Mouse (Mus musculus) intestine, embryonic 15.5 days (tissue): Measurements from ENCODE around the gene Srl. TPM values are rescaled to one million over a fixed set of nuclear protein-coding genes. Genes with fewer than 3 reads are reported as not detected.
A peak's percentile ranks its signal among the peaks of the same experiment; 100 is the strongest.
"Not testable (repeated sequence)": the region's sequence is repeated elsewhere in the genome, so short reads cannot be mapped to it uniquely, and the experiment has no call there.

Experiments used
- ATAC-seq: fragments of 200-750 bp; cut with Nextera tagmentation; 2 replicates; pipeline ENCODE4 v1.8.0; 2017; ENCODE audit warnings: moderate TSS enrichment, moderate library complexity
- H3K27ac ChIP-seq: fragments of 300-500 bp; sonication (generic); 2 replicates; pipeline ENCODE4 v1.5.1; 2015; ENCODE audit warnings: mild to moderate bottlenecking, inconsistent platforms
- H3K27me3 ChIP-seq: fragments of 300-500 bp; sonication (generic); replicated peaks from 2 replicates; pipeline ENCODE4 v1.6.1; 2015; ENCODE audit warnings: inconsistent platforms
- H3K36me3 ChIP-seq: fragments of 300-500 bp; sonication (generic); 2 replicates; pipeline ENCODE4 v1.6.1; 2015; ENCODE audit warnings: inconsistent platforms
- H3K4me1 ChIP-seq: fragments of 300-500 bp; sonication (generic); replicated peaks from 2 replicates; pipeline ENCODE4 v1.6.1; 2015; ENCODE audit warnings: inconsistent platforms
- H3K4me2 ChIP-seq: fragments of 300-500 bp; sonication (generic); replicated peaks from 2 replicates; pipeline ENCODE4 v1.6.1; 2015; ENCODE audit warnings: mild to moderate bottlenecking, inconsistent platforms
- H3K4me3 ChIP-seq: fragments of 300-500 bp; sonication (generic); replicated peaks from 2 replicates; pipeline ENCODE4 v1.5.1; 2015; ENCODE audit warnings: inconsistent platforms
- H3K9ac ChIP-seq: fragments of 300-500 bp; sonication (generic); 2 replicates; pipeline ENCODE4 v1.6.1; 2015; ENCODE audit warnings: inconsistent platforms
- H3K9me3 ChIP-seq: fragments of 300-500 bp; sonication (generic); 2 replicates; pipeline ENCODE4 v1.6.1; 2016; ENCODE audit warnings: inconsistent platforms
- WGBS: fragments of 180-500 bp; shearing (Covaris S2); methylation state at CpG from one replicate; pipeline ENCODE4 v1.1.7; 2015; 5-methylcytosine and 5-hydroxymethylcytosine counted together
- polyA plus RNA-seq: library from polyadenylated mRNA; unstranded; fragments of >200 nt; fragmentation: Nextera tagmentation; extraction: Ambion mirVana; gene quantifications from 2 replicates; pipeline ENCODE4 v1.2.1, GENCODE M21; 2015

Gene Srl
- polyA plus RNA-seq, 1 experiment from 2014 or later: 11.5 TPM

DNA sequence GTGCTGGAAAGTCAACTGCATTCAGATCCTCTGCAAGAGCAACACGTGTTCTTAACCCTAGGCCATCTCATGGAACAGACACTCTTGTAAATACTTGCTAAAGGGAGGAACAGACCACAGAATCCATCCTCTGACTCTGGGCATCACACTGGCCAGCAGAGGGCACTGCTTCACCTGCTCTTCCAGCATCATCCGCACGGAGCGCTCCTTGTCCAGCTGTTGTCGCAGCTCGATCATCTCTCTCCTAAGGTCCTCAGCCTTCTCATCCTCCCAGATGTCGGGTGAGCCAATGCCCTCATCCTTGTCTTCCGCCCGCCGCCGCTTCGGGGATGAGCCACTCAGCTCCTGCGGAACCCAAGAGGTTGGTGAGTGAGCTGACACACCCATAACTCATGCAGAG lies 9.4 kb upstream of the Srl start:
- H3K27ac ChIP-seq: no peak overlapping the region
- WGBS: 29% methylated on average over 13 of the region's 13 CpGs

DNA sequence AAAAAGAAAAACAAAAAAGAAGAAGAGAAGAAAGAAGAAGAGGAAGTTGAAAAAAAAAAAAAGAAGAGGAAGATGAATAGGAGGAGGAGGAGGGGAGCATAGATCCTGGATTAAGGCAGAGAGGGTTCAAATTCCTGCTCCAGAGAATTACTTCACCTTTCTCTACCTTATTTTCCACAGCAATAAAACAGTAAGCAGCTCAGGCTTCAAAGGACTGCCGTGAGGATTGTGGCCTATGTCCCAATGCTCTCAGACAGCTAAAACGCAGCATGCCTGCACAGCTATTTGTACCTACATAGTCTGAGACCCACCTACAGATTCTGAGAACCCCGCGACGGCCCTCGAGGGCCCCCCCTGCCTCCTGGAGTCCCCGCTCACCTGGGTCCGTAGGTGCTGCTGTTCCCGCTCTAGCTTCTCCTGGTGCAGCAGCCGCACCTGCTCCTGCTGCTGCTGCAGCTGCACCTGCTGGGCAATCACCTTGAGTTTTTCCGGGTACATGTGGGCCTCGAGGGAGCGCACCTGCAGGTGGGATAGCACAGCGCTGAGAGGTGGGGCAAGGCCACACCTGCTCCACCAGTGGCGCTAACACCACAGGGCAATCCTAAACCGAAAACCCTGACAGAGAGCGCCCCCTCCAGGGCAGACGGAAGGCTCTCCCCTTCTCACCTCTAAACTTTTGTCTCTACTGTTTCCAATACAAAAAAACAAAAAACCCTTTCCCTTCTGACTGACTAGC lies 7.5 kb upstream of the Srl start:
- Histone ChIP-seq H3K4me2 (peak overlapping the region; percentile 30), H3K9me3 (no peaks in the 10 kb centered on the region), H3K27ac (peak overlapping the region; percentile 86), H3K36me3 (peaks cover 9% of the 10 kb centered on the region; the same call in 1 of the 2 replicates), H3K4me3 (no peak overlapping the region), H3K9ac (no peak overlapping the region), H3K27me3 (no peaks in the 10 kb centered on the region), H3K4me1 (peaks cover 30% of the 10 kb centered on the region)
- ATAC-seq: peak; percentile 89
- 69% methylated on average over 18 of the region's 18 CpGs for whole genome bisulfite sequencing

More for the DNA sequence above, 9.4 kb upstream of the Srl start:
- H3K9me3 ChIP-seq: no peaks in the 10 kb centered on the region
- peaks cover 39% of the 10 kb centered on the region for H3K4me1 ChIP-seq
- 0 out of 2 replicates have a peak, but pooled peaks cover 7% of the 10 kb centered on the region for H3K36me3 ChIP-seq
- no peak overlapping the region for H3K9ac ChIP-seq
- H3K27me3 ChIP-seq: no peaks in the 10 kb centered on the region
- no peak overlapping the region for H3K4me3 ChIP-seq
- ATAC-seq: peak; percentile 32
- no peak overlapping the region for H3K4me2 ChIP-seq

DNA sequence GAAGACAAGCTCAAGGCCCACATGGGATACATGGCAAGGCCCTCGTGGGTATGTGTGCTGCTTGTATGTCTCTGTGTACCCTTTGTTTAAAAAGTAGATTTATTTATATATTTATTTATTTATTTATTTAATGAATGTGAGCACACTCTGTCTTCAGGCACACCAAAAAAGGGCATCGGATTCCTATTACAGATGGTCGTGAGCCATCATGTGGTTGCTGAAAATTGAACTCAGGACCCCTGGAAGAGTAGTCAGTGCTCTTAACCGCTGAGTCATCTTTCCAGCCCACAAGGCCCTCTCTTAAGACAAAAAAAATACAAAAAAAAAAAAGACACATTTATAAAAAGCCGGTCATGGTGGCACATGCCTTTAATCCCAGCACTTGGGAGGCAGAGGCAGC lies 6.0 kb upstream of the Srl start:
- no peaks in the 10 kb centered on the region for H3K9me3 ChIP-seq
- no peaks in the 10 kb centered on the region for H3K27me3 ChIP-seq
- H3K27ac ChIP-seq: no peak overlapping the region
- H3K36me3 ChIP-seq: peaks cover 9% of the 10 kb centered on the region; the same call in 1 of the 2 replicates
- no peak overlapping the region for H3K9ac ChIP-seq
- ATAC-seq: no peak
- H3K4me1 ChIP-seq: peaks cover 15% of the 10 kb centered on the region
- 79% methylated on average over 5 of the region's 5 CpGs for WGBS
- H3K4me2 ChIP-seq: no peak overlapping the region
- no peak overlapping the region for H3K4me3 ChIP-seq

DNA sequence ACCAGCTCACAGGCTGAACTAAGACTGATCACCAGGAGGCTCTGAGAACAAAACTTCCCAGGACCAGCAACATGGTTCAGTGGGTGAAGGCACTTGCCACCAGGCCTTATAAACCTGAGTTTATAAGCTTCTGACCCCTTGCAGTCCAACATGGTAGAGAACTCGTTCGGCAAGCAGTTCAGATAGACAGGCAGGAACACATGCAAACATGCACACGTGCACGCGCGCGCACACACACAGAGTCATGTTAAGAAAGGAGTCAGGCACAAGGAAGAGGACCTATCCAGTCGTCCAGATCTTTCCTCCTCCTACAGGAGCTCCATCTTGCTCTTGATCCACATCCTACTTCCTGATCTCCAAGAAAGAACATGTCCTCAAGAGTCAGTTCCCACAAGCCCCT lies 5.2 kb upstream of the Srl start:
- WGBS: 93% methylated on average over 8 of the region's 8 CpGs
- H3K27ac ChIP-seq: no peak overlapping the region
- H3K9me3 ChIP-seq: no peaks in the 10 kb centered on the region
- no peak for ATAC-seq
- no peak overlapping the region for H3K4me3 ChIP-seq
- H3K4me2 ChIP-seq: no peak overlapping the region
- H3K9ac ChIP-seq: no peak overlapping the region
- peaks cover 7% of the 10 kb centered on the region for H3K4me1 ChIP-seq
- H3K36me3 ChIP-seq: peaks cover 9% of the 10 kb centered on the region; the same call in 1 of the 2 replicates
- H3K27me3 ChIP-seq: no peaks in the 10 kb centered on the region

DNA sequence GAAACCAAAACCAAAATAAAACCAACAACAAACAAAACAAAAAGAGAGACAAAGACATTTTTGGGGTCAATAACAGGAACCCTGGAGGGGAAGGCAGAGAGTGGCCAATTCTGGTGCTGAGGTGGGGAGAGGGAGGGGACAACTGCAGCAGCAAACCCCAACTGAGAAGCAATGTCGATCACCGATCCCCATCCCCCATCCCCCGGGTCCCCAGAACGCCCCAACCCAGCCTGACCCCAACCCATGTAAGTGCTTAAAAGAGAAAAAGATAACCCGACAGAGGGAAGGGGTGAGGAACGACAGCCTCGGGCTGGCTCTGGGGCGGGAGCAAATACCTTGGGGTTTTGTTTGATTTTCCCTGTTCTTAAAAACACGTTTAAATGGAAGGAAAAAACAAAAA lies 3.2 kb upstream of the Srl start:
- Histone ChIP-seq H3K27ac (no peak overlapping the region), H3K4me2 (no peak overlapping the region), H3K36me3 (peaks cover 9% of the 10 kb centered on the region; the same call in 1 of the 2 replicates), H3K9ac (no peak overlapping the region), H3K27me3 (no peaks in the 10 kb centered on the region), H3K4me3 (no peak overlapping the region), H3K4me1 (no peaks in the 10 kb centered on the region), H3K9me3 (no peaks in the 10 kb centered on the region)
- no peak for ATAC-seq
- WGBS: 78% methylated on average over 9 of the region's 9 CpGs

GRCm38 (mm10) chr16:4543266-4543665 lies 1.6 kb upstream of the Srl start:
- Histone ChIP-seq H3K27me3 (no peaks in the 10 kb centered on the region), H3K9me3 (no peaks in the 10 kb centered on the region), H3K4me1 (no peaks in the 10 kb centered on the region), H3K27ac (no peak overlapping the region), H3K4me2 (no peak overlapping the region), H3K36me3 (peaks cover 5% of the 10 kb centered on the region; the same call in 1 of the 2 replicates), H3K9ac (no peak overlapping the region), H3K4me3 (no peak overlapping the region)
- 69% methylated on average over 3 of the region's 3 CpGs for WGBS
- no peak for ATAC-seq

DNA sequence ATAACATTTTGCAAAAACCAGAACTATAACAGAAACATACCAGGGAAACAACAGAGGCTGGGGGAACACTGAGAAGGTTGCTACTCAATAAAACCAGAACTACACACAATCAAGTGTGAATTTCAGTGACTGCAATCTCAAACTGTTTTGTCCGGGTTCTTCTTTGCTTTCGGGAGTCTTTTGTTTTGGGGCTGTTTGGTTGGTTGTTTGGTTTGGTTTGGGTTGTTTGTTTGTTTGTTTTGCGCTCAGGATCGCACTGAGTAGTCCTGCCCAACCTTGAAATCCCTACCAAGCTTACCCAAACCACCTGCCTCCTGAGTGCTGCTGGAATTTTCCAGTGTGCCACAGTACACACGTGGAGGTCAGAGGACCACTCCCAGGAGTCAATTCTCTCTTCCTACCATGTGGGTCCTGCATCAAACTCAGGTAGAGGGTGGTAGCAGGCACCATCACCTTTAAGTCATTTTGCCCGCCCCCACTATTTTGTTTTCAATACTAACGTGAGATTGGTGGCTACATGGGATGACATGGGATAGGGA lies 689 bp upstream of the Srl start:
- Histone ChIP-seq H3K9me3 (no peaks in the 10 kb centered on the region), H3K4me2 (peak overlapping the region; percentile 15; the same call in 1 of the 2 replicates), H3K27ac (no peak overlapping the region), H3K36me3 (peaks cover 5% of the 10 kb centered on the region; the same call in 1 of the 2 replicates), H3K4me1 (0 out of 2 replicates have a peak, but pooled peaks cover 2% of the 10 kb centered on the region), H3K4me3 (no peak overlapping the region), H3K9ac (no peak overlapping the region), H3K27me3 (no peaks in the 10 kb centered on the region)
- 42% methylated on average over 7 of the region's 7 CpGs for WGBS
- 0 out of 2 replicates have a peak, but pooled peaks have one; percentile 8 for ATAC-seq

DNA sequence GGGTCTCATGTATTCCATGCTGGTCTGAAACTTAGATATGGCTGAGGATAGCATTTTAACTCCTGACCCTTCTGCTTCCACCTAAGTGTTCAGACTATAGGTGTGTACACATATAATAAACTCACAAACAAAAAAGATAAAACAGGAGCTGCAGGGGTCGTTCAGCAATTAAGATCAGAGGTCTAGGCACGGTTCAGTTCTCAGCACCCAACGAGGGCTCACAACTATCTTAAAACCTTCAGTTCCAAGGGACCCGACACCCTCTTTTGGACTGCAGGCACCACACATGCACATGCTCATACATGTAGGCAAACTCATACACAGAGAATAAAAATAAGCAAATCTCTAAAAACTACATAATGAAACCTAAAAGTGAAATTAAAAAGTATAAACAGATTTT lies 583 bp downstream of the Srl start:
- ATAC-seq: no peak
- H3K27me3 ChIP-seq: no peaks in the 10 kb centered on the region
- H3K27ac ChIP-seq: no peak overlapping the region
- H3K9ac ChIP-seq: no peak overlapping the region; the same call in 1 of the 2 replicates
- H3K9me3 ChIP-seq: no peaks in the 10 kb centered on the region
- H3K4me1 ChIP-seq: 0 out of 2 replicates have a peak, but pooled peaks cover 2% of the 10 kb centered on the region
- WGBS: 54% methylated on average over 4 of the region's 4 CpGs
- peak overlapping the region; percentile 56 for H3K4me2 ChIP-seq
- peak overlapping the region; percentile 44 for H3K4me3 ChIP-seq
- H3K36me3 ChIP-seq: peaks cover 5% of the 10 kb centered on the region; the same call in 1 of the 2 replicates

DNA sequence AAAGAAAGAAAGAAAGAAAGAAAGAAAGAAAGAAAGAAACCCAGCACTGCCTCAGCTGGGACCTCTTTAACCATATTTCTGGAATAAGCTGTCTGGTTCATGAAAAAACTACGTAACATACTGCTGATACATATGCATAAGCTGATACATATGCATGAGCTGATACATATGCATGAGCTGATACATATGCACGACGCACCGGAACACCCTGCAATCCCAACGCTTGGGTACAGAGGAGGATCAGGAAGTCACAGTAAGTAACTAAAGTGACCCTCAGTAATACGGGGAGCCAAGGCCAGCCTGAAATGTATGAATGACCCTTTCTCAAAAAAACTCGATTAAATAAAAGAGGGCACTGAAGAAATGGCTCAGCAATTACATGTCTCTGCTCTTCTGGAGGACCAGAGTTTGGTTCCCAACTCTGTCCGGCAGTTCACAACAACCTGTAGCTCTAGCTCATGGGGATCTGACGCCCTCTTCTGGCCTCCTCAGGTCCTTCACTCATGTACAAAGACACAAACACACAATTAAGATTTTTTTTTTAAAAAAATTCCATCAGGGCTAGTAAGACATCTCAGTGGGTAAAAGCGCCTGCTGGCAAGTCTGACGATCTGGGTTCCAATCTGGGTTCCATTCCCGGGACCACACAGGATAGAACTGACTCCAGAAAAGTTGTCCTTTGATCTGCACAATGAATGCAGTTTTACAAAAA lies 1.4 kb downstream of the Srl start:
- no peak overlapping the region for H3K4me2 ChIP-seq
- 0 out of 2 replicates have a peak, but pooled peaks cover 2% of the 10 kb centered on the region for H3K4me1 ChIP-seq
- H3K27me3 ChIP-seq: no peaks in the 10 kb centered on the region
- peaks cover under 1% of the 10 kb centered on the region; the same call in 1 of the 2 replicates for H3K36me3 ChIP-seq
- H3K9me3 ChIP-seq: no peaks in the 10 kb centered on the region
- no peak overlapping the region for H3K27ac ChIP-seq
- no peak overlapping the region for H3K9ac ChIP-seq
- H3K4me3 ChIP-seq: no peak overlapping the region
- 91% methylated on average over 12 of the region's 12 CpGs for WGBS
- no peak for ATAC-seq

DNA sequence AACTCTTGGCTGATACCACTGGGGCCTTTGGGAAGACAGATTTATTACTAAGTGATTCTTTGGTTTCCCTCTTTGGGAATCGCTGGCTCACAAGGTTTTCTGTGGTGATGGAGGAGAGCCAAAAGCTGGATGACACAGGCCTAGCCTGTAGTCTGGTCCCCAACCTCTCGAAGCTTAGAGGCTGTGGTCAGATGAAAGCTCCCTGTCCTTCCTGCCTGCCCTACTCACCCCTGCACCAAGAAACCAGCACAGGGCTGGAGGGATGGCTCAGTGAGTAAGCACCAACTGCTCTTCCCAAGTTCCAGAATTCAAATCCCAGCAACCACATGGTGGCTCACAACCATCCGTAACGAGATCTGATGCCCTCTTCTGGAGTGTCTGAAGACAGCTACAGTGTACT lies 2.1 kb downstream of the Srl start:
- 83% methylated on average over 4 of the region's 4 CpGs for WGBS
- Histone ChIP-seq H3K4me1 (0 out of 2 replicates have a peak, but pooled peaks cover 2% of the 10 kb centered on the region), H3K9me3 (no peaks in the 10 kb centered on the region), H3K27ac (no peak overlapping the region), H3K36me3 (no peaks in the 10 kb centered on the region), H3K4me3 (no peak overlapping the region), H3K27me3 (no peaks in the 10 kb centered on the region), H3K4me2 (no peak overlapping the region), H3K9ac (no peak overlapping the region)
- no peak for ATAC-seq

DNA sequence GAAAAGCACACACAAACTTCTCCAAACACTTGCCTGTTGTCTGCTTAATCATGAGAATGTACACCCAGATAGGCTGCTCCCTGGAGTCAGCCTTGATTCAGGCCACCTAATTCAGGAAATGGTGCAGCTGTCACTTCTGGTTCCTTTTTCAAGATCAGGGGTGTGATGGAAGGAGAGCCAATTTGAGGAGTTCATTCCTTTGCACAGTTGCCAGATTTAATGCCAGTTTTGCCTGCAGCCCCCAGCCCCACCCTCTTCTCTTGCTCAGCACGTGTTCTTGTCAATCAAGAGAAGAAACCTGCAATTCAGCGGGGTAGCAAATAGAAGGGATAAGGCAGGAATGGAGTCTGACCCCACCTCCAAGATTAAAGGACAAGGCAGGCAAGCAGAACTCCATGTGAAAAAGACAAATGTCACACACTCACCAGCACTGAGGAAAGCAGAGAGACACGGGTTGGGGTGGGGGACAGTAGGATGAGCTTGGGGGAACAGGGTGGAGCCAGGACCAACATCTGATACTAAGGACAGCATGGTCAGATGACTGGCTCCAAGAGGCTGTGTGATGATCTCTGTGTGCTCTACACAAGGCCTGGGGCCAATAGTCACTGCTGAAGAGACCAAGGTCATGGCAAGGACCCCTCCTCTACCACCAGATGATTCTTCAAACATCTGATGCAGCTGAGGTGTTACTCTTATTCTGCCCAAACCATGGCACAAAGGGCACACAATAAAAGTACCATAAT lies 3.8 kb downstream of the Srl start:
- no peaks in the 10 kb centered on the region for H3K27me3 ChIP-seq
- ATAC-seq: no peak
- no peak overlapping the region for H3K4me3 ChIP-seq
- no peaks in the 10 kb centered on the region for H3K9me3 ChIP-seq
- no peak overlapping the region for H3K9ac ChIP-seq
- no peak overlapping the region for H3K4me2 ChIP-seq
- H3K36me3 ChIP-seq: no peaks in the 10 kb centered on the region
- H3K4me1 ChIP-seq: 0 out of 2 replicates have a peak, but pooled peaks cover 2% of the 10 kb centered on the region
- H3K27ac ChIP-seq: no peak overlapping the region
- 45% methylated on average over 3 of the region's 3 CpGs for WGBS

DNA sequence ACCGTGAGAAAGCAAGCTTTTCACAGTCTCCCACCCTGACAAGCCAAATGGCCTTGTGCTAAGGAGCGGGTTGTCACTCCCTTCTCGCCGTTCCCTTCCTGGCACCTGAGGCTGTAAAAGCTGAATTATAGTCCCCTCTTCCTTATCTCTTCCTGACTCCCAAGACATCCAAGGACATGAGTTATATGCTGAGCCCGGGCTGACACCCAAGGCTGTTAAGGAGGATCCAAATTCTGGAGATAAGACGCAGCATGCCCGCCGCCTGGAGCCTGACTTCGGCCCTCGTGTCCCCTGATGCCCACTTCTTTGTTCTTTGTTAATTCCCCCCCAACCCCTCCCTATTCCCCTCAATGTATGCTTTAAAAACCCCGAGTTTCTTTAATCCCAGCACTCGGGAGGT lies 14.2 kb downstream of the Srl start:
- H3K4me1 ChIP-seq: not testable (repeated sequence)
- 82% methylated on average over 12 of the region's 12 CpGs for WGBS

More for the DNA sequence above, 14.2 kb downstream of the Srl start:
- not testable (repeated sequence) for H3K27ac ChIP-seq, ATAC-seq, H3K4me2 ChIP-seq, H3K9me3 ChIP-seq, H3K36me3 ChIP-seq, H3K4me3 ChIP-seq, H3K9ac ChIP-seq, H3K27me3 ChIP-seq
